Mouse (Mus musculus): ENCODE measurements around the gene Lbhd2.

Lbhd2 gene

GRCm38 (mm10) chr12:111430868-111431817, 24.5 kb downstream of the Lbhd2 start:
- in situ Hi-C loops (cut with MboI, MseI): no loop called here

GRCm38 (mm10) chr12:111432097-111432496, 25.5 kb downstream of the Lbhd2 start:
- in situ Hi-C loops (cut with MboI, MseI): no loop called here

GRCm38 (mm10) chr12:111432751-111433331, 26.2 kb downstream of the Lbhd2 start:
- in situ Hi-C loops (cut with MboI, MseI): no loop called here

GRCm38 (mm10) chr12:111434164-111434744, 27.6 kb downstream of the Lbhd2 start:
- in situ Hi-C loops (cut with MboI, MseI): no loop called here

- in situ Hi-C loops (cut with MboI, MseI): no loop called here
Observed at GRCm38 (mm10) chr12:111434745-111435327, 28.2 kb downstream of the Lbhd2 start.

- in situ Hi-C loops (cut with MboI, MseI): no loop called here
Observed at GRCm38 (mm10) chr12:111436170-111436569, 29.6 kb downstream of the Lbhd2 start.

GRCm38 (mm10) chr12:111436640-111437039, 30.0 kb downstream of the Lbhd2 start:
- in situ Hi-C loops (cut with MboI, MseI): no loop called here

- in situ Hi-C loops (cut with MboI, MseI): no loop called here
Observed at GRCm38 (mm10) chr12:111437222-111437900, 30.8 kb downstream of the Lbhd2 start.

GRCm38 (mm10) chr12:111438850-111439249, 32.2 kb downstream of the Lbhd2 start:
- in situ Hi-C loops (cut with MboI, MseI): no loop called here

- in situ Hi-C loops (cut with MboI, MseI): no loop called here
Observed at GRCm38 (mm10) chr12:111440701-111441373, 34.2 kb downstream of the Lbhd2 start.

GRCm38 (mm10) chr12:111441523-111441922, 34.9 kb downstream of the Lbhd2 start:
- in situ Hi-C loops (cut with MboI, MseI): no loop called here

- in situ Hi-C loops (cut with MboI, MseI): no loop called here
Observed at GRCm38 (mm10) chr12:111442309-111443010, 35.9 kb downstream of the Lbhd2 start, which contains the start of gene Tnfaip2. TSS of gene Tnfaip2 (plus strand) at chr12:111442469.

GRCm38 (mm10) chr12:111443011-111443870, 36.6 kb downstream of the Lbhd2 start:
- in situ Hi-C loops (cut with MboI, MseI): no loop called here

- in situ Hi-C loops (cut with MboI, MseI): no loop called here
Observed at GRCm38 (mm10) chr12:111443921-111444831, 37.6 kb downstream of the Lbhd2 start.

GRCm38 (mm10) chr12:111445161-111445889, 38.7 kb downstream of the Lbhd2 start:
- in situ Hi-C loops (cut with MboI, MseI): no loop called here

- in situ Hi-C loops (cut with MboI, MseI): no loop called here
Observed at GRCm38 (mm10) chr12:111445890-111446613, 39.4 kb downstream of the Lbhd2 start.

- in situ Hi-C loops (cut with MboI, MseI): no loop called here
Observed at GRCm38 (mm10) chr12:111446745-111447144, 40.1 kb downstream of the Lbhd2 start.

All from regulatory T cell (primary cell).